Mouse (Mus musculus) E14TG2a.4 (cell line): ENCODE measurements around the gene Aldh5a1.

Experiments used
- CTCF ChIP-seq: conservative IDR thresholded peaks from 2 replicates; pipeline ENCODE4 v1.5.1; 2014; ENCODE audit warnings: low read length
- NANOG ChIP-seq: IDR thresholded peaks from 2 replicates; pipeline ENCODE4 v1.6.1; 2014; ENCODE audit warnings: borderline replicate concordance, low read length, mixed read lengths
- POU5F1 ChIP-seq: IDR thresholded peaks from 2 replicates; pipeline ENCODE4 v1.6.1; 2014; ENCODE audit warnings: low read length, borderline replicate concordance

DNA sequence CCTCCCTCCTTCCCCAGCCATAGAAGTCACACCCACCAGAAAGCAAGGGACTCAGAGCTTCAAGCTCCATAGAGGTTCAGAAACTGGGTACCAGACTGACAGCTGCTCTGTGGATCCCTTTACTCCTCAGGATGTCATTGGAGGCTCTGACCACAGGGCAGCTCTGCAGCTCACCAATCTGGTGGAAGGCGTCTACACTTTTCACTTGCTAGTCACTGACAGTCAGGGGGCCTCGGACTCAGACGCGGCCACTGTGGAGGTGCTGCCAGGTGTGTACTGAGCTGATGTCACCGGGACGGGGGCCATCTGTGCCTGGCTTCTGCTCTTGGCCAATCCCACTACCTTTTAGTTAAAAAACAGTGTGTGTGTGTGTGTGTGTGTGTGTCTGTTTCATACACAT is 55.0 kb downstream of the Aldh5a1 start:
- TF ChIP-seq CTCF (no peak), NANOG (no peak), POU5F1 (no peak)
